8 mouse cellular contexts compared by ENCODE assay signal in genomic region chr7:102266401-102267042, GRCm38 (mm10). TPM values are rescaled to one million over a fixed set of nuclear protein-coding genes. Genes with fewer than 3 reads are reported as not detected.
DNase-seq lines count a peak whose midpoint lies in the region; ATAC-seq and TF ChIP-seq lines count a peak whose summit lies in the region.

No protein-coding gene starts in this region.

- H3K36me3 ChIP-seq in embryonic facial prominence, embryonic 12.5 days = no peaks in the 10 kb centered on the region
- H3K36me3 ChIP-seq in hindbrain, embryonic 10.5 days = no peaks in the 10 kb centered on the region
- H3K36me3 ChIP-seq in lung, embryonic 15.5 days = no peaks in the 10 kb centered on the region
- H3K36me3 ChIP-seq in small intestine, adult 2 months (ENCODE audit: control insufficient read depth, insufficient read depth, low read length) = no peaks in the 10 kb centered on the region

- 0 out of 2 replicates have a peak, but pooled peaks cover 7% of the 10 kb centered on the region for H3K4me1 ChIP-seq in embryonic facial prominence, embryonic 12.5 days
- peaks cover 18% of the 10 kb centered on the region for H3K4me1 ChIP-seq in hindbrain, embryonic 10.5 days (replicated peaks)
- H3K4me1 ChIP-seq in lung, embryonic 15.5 days = peaks cover 14% of the 10 kb centered on the region; the same call in 1 of the 2 replicates
- peaks cover 5% of the 10 kb centered on the region; the same call in 1 of the 2 replicates for H3K4me1 ChIP-seq in small intestine, adult 2 months (ENCODE audit: control insufficient read depth, insufficient read depth, insufficient read length, low read length)

- TF ChIP-seq POLR2A in small intestine, adult 2 months (IDR thresholded peaks at IDR 0.05; ENCODE audit: low read depth, low read length) = peak; percentile 32; the same call in 1 of the 2 replicates

- no peak overlapping the region for H3K9ac ChIP-seq in embryonic facial prominence, embryonic 12.5 days
- no peak overlapping the region for H3K9ac ChIP-seq in lung, embryonic 15.5 days

- no peaks in the 10 kb centered on the region for H3K9me3 ChIP-seq in embryonic facial prominence, embryonic 12.5 days
- H3K9me3 ChIP-seq in hindbrain, embryonic 10.5 days = no peaks in the 10 kb centered on the region
- H3K9me3 ChIP-seq in lung, embryonic 15.5 days = no peaks in the 10 kb centered on the region

- no peak overlapping the region for H3K4me3 ChIP-seq in embryonic facial prominence, embryonic 12.5 days
- peak overlapping the region; percentile 90; the same call in 1 of the 2 replicates for H3K4me3 ChIP-seq in hindbrain, embryonic 10.5 days
- peak overlapping the region; percentile 72 for H3K4me3 ChIP-seq in lung, embryonic 15.5 days
- H3K4me3 ChIP-seq in small intestine, adult 2 months (ENCODE audit: low read depth, low read length) = peak overlapping the region; percentile 26

- H3K4me2 ChIP-seq in embryonic facial prominence, embryonic 12.5 days (replicated peaks) = no peak overlapping the region
- peak overlapping the region; percentile 84; the same call in 1 of the 2 replicates for H3K4me2 ChIP-seq in lung, embryonic 15.5 days

- DNase-seq in gastrocnemius, adult 18-20 months (ENCODE audit: low spot score) = peak; percentile 49
- no peak for DNase-seq in gastrocnemius, postnatal 10 days
- no peak for DNase-seq in hindbrain, embryonic 10.5 days (ENCODE audit: low spot score)
- no peak for DNase-seq in cerebellum, adult 9-10 months
- DNase-seq in urinary bladder, postnatal 10 days (ENCODE audit: low spot score) = no peak

- TF ChIP-seq CTCF in small intestine, adult 2 months (IDR thresholded peaks at IDR 0.05; ENCODE audit: extremely low read depth, insufficient read length, insufficient replicate concordance, low read depth, low read length) = no peak

- ATAC-seq in embryonic facial prominence, embryonic 12.5 days (ENCODE audit: insufficient number of reproducible peaks, insufficient read depth, low FRiP score, low TSS enrichment) = peak; percentile 31
- ATAC-seq in lung, embryonic 15.5 days (ENCODE audit: borderline replicate concordance, extremely low read depth, low FRiP score, low TSS enrichment) = peak; percentile 1; the same call in 1 of the 2 replicates

- no peak overlapping the region for H3K27ac ChIP-seq in embryonic facial prominence, embryonic 12.5 days
- no peak overlapping the region for H3K27ac ChIP-seq in hindbrain, embryonic 10.5 days
- no peak overlapping the region for H3K27ac ChIP-seq in lung, embryonic 15.5 days
- peak overlapping the region; percentile 41 for H3K27ac ChIP-seq in small intestine, adult 2 months (ENCODE audit: insufficient read depth, low read depth, low read length)

- H3K27me3 ChIP-seq in embryonic facial prominence, embryonic 12.5 days = 0 out of 2 replicates have a peak, but pooled peaks cover 4% of the 10 kb centered on the region
- peaks cover 19% of the 10 kb centered on the region for H3K27me3 ChIP-seq in hindbrain, embryonic 10.5 days (ENCODE audit: insufficient read depth, poor library complexity, severe bottlenecking)
- H3K27me3 ChIP-seq in lung, embryonic 15.5 days = no peaks in the 10 kb centered on the region
- no peaks in the 10 kb centered on the region for H3K27me3 ChIP-seq in small intestine, adult 2 months (ENCODE audit: control insufficient read depth, insufficient read depth, low read length)

- WGBS in embryonic facial prominence, embryonic 12.5 days = 48% methylated on average over 14 of the region's 14 CpGs
- WGBS in hindbrain, embryonic 10.5 days = 52% methylated on average over 14 of the region's 14 CpGs
- 43% methylated on average over 14 of the region's 14 CpGs for WGBS in lung, embryonic 15.5 days
- 33% methylated on average over 14 of the region's 14 CpGs for WGBS in small intestine, adult 2 months

RNA-seq across cellular contexts. Expression of gene Stim1, which starts 1.1 kb away (rescaled TPM):
- total RNA-seq in gastrocnemius, adult 18-20 months (2021) = 100 to 1,000 TPM; 169 to 172 TPM
- total RNA-seq in gastrocnemius, postnatal 10 days (2021) = 100 to 1,000 TPM; 219 to 233 TPM
- polyA plus RNA-seq in embryonic facial prominence, embryonic 12.5 days (2016; fragmentation: Nextera tagmentation; extraction: Ambion mirVana) = 24.6 and 25.0 TPM in 2 replicates
- 8.9 and 13.5 TPM in 2 replicates for polyA plus RNA-seq in hindbrain, embryonic 10.5 days (2016; fragmentation: Nextera tagmentation; extraction: Ambion mirVana)
- 16.7 and 20.1 TPM in 2 replicates for polyA plus RNA-seq in lung, embryonic 15.5 days (2015; fragmentation: Nextera tagmentation; extraction: Ambion mirVana)
- 20.7 and 21.6 TPM in 2 replicates for polyA plus RNA-seq in small intestine, adult 2 months (2012; rRNA removed)

RNA-seq across cellular contexts. Expression of gene Rhog, which starts 10.7 kb away (rescaled TPM):
- 10 to 100 TPM; 13.8 to 17.4 TPM for total RNA-seq in gastrocnemius, adult 18-20 months (2021)
- total RNA-seq in gastrocnemius, postnatal 10 days (2021) = 10 to 100 TPM; 23.9 to 30.1 TPM
- polyA plus RNA-seq in embryonic facial prominence, embryonic 12.5 days (2016; fragmentation: Nextera tagmentation; extraction: Ambion mirVana) = 48.7 and 50.0 TPM in 2 replicates
- polyA plus RNA-seq in hindbrain, embryonic 10.5 days (2016; fragmentation: Nextera tagmentation; extraction: Ambion mirVana) = 34.3 and 41.3 TPM in 2 replicates
- polyA plus RNA-seq in lung, embryonic 15.5 days (2015; fragmentation: Nextera tagmentation; extraction: Ambion mirVana) = 72.8 and 74.5 TPM in 2 replicates
- polyA plus RNA-seq in small intestine, adult 2 months (2012; rRNA removed) = 74.5 and 165 TPM in 2 replicates

RNA-seq across cellular contexts. Expression of gene Pgap2, which starts 56.5 kb away (rescaled TPM):
- 10 to 100 TPM; 25.0 to 26.6 TPM for total RNA-seq in gastrocnemius, adult 18-20 months (2021)
- 10 to 100 TPM; 35.9 to 40.7 TPM for total RNA-seq in gastrocnemius, postnatal 10 days (2021)
- 78.4 and 83.3 TPM in 2 replicates for polyA plus RNA-seq in embryonic facial prominence, embryonic 12.5 days (2016; fragmentation: Nextera tagmentation; extraction: Ambion mirVana)
- 44.2 and 51.6 TPM in 2 replicates for polyA plus RNA-seq in hindbrain, embryonic 10.5 days (2016; fragmentation: Nextera tagmentation; extraction: Ambion mirVana)
- 81.0 and 91.8 TPM in 2 replicates for polyA plus RNA-seq in lung, embryonic 15.5 days (2015; fragmentation: Nextera tagmentation; extraction: Ambion mirVana)
- 49.6 and 58.0 TPM in 2 replicates for polyA plus RNA-seq in small intestine, adult 2 months (2012; rRNA removed)

RNA-seq across cellular contexts. Expression of gene Nup98, which starts 56.5 kb away (rescaled TPM):
- 10 to 100 TPM; 24.0 to 29.8 TPM for total RNA-seq in gastrocnemius, adult 18-20 months (2021)
- 10 to 100 TPM; 25.1 to 31.5 TPM for total RNA-seq in gastrocnemius, postnatal 10 days (2021)
- 46.6 and 46.9 TPM in 2 replicates for polyA plus RNA-seq in embryonic facial prominence, embryonic 12.5 days (2016; fragmentation: Nextera tagmentation; extraction: Ambion mirVana)
- polyA plus RNA-seq in hindbrain, embryonic 10.5 days (2016; fragmentation: Nextera tagmentation; extraction: Ambion mirVana) = 36.9 and 42.6 TPM in 2 replicates
- 33.8 and 35.3 TPM in 2 replicates for polyA plus RNA-seq in lung, embryonic 15.5 days (2015; fragmentation: Nextera tagmentation; extraction: Ambion mirVana)
- polyA plus RNA-seq in small intestine, adult 2 months (2012; rRNA removed) = 5.2 and 12.2 TPM in 2 replicates
